Mouse (Mus musculus) thymus, adult 2 months (tissue): ENCODE measurements around the gene Tmem63c.

Source experiments
- CTCF ChIP-seq: fragments of 200-500 bp; IDR thresholded peaks from 2 replicates; pipeline ENCODE4 v1.5.1; 2012; ENCODE audit warnings: mild to moderate bottlenecking, control low read depth, low read length, moderate library complexity, borderline replicate concordance; ENCODE audit not compliant: control insufficient read depth, poor library complexity, insufficient read depth; ENCODE audit errors: extremely low read depth
- POLR2A ChIP-seq: fragments of 200-500 bp; IDR thresholded peaks from 2 replicates; pipeline ENCODE4 v1.6.1; 2012; ENCODE audit warnings: mild to moderate bottlenecking, low read length, control low read depth, moderate library complexity; ENCODE audit not compliant: control insufficient read depth, poor library complexity, insufficient read depth; ENCODE audit errors: extremely low read depth

GRCm38 (mm10) chr12:87131181-87131580, 110.0 kb downstream of the Tmem63c start:
- no peak for TF ChIP-seq POLR2A
- no peak for TF ChIP-seq CTCF
